Mouse (Mus musculus) limb, embryonic 11.5 days (tissue): ENCODE measurements at regions not wholly inside any gene's neighbourhood (a gene's known extent, or its start where the extent isn't known, plus 50 kb on each side); places are given as distances from the start of the nearest gene placed in this dataset.

Experiments
- ATAC-seq: fragments of 200-750 bp; cut with Nextera tagmentation; 2 replicates; pipeline ENCODE4 v1.8.0; 2017; ENCODE audit warnings: low read depth; ENCODE audit not compliant: insufficient number of reproducible peaks, low FRiP score, low TSS enrichment
- DNase-seq: peaks from one replicate; pipeline ENCODE4 v3.0.0-alpha.2; 2015; ENCODE audit warnings: low spot score
- H3K27ac ChIP-seq: fragments of 300-500 bp; sonication (generic); replicated peaks from 2 replicates; pipeline ENCODE4 v1.5.1; 2014; ENCODE audit warnings: low read depth, mild to moderate bottlenecking, low read length
- H3K27me3 ChIP-seq: fragments of 300-500 bp; sonication (generic); 2 replicates; pipeline ENCODE4 v1.6.1; 2014; ENCODE audit warnings: mild to moderate bottlenecking, low read length, mixed read lengths; ENCODE audit not compliant: control insufficient read depth, insufficient read depth
- H3K36me3 ChIP-seq: fragments of 300-500 bp; sonication (generic); 2 replicates; pipeline ENCODE4 v1.6.1; 2014; ENCODE audit warnings: mild to moderate bottlenecking, low read length, moderate library complexity, mixed read lengths; ENCODE audit not compliant: control insufficient read depth, insufficient read depth
- H3K4me1 ChIP-seq: fragments of 300-500 bp; sonication (generic); 2 replicates; pipeline ENCODE4 v1.6.1; 2014; ENCODE audit warnings: low read length, mixed read lengths; ENCODE audit not compliant: control insufficient read depth, insufficient read depth
- H3K4me2 ChIP-seq: fragments of 300-500 bp; sonication (generic); 2 replicates; pipeline ENCODE4 v1.6.1; 2014; ENCODE audit warnings: low read depth, mild to moderate bottlenecking, moderate library complexity; ENCODE audit not compliant: severe bottlenecking
- H3K4me3 ChIP-seq: fragments of 300-500 bp; sonication (generic); 2 replicates; pipeline ENCODE4 v1.5.1; 2014; ENCODE audit warnings: low read depth, low read length
- H3K9ac ChIP-seq: fragments of 300-500 bp; sonication (generic); 2 replicates; pipeline ENCODE4 v1.6.1; 2014; ENCODE audit warnings: mild to moderate bottlenecking, low read length
- H3K9me3 ChIP-seq: fragments of 300-500 bp; sonication (generic); 2 replicates; pipeline ENCODE4 v1.6.1; 2016; ENCODE audit warnings: low read length; ENCODE audit not compliant: control insufficient read depth
- WGBS: fragments of 180-500 bp; shearing (Covaris S2); extraction: QIAGEN DNeasy Blood & Tissue Kit; methylation state at CpG from one replicate; pipeline ENCODE4 v1.1.7; 2014; 5-methylcytosine and 5-hydroxymethylcytosine counted together

DNA sequence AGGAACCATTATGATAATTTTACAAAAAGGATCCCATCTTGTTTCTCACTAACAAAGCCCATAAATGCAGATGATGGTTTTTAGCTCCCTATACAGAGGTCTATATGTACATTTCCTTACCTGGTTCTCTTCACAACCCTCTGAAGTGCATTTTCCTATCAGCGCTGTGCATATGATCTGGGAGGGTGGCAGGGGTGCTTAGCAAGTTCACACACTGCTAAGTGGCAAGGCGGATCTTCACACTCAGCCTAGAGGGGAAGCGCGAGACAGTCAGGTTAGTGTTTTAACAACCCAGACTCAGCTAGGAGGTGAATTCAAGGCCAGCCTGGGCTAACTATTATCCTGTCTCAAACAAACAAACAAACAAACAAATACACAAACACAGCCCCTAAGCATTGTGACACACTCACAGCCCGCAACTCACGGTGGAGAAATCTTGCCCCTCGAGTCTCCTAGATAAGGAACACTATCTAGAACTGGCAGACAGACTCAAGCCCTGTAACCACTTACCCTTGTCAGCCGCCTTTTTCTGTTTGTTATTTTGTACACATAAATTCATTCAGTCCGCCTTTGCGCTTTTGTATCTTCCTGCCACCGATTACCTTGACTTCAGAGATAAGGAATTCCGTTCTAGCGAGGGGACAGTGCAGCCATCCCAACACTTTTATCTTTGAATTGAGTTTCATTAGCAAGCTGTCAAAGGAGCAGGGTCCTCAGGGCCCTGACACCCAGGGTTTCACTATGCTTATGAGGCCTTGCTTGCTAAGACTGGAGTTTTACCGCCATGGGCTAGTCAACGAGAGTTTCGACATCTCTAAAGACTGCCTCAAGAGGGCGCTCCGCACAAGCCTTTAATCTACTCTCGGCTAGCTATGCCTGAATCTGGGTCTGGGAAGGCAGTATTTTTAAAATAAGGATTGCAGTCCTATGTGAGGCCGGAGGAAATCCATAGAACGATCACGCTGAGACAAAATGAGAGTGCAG, 53.0 kb upstream of the Tiam2 start:
- Histone ChIP-seq H3K4me3 (no peak overlapping the region), H3K27me3 (no peaks in the 10 kb centered on the region), H3K4me2 (no peak overlapping the region), H3K9me3 (no peaks in the 10 kb centered on the region), H3K9ac (no peak overlapping the region), H3K36me3 (no peaks in the 10 kb centered on the region), H3K27ac (no peak overlapping the region), H3K4me1 (no peaks in the 10 kb centered on the region)
- WGBS = 46% methylated on average over 22 of the region's 22 CpGs
- DNase-seq (peak; percentile 90), ATAC-seq (peak; percentile 44; the same call in 1 of the 2 replicates)

DNA sequence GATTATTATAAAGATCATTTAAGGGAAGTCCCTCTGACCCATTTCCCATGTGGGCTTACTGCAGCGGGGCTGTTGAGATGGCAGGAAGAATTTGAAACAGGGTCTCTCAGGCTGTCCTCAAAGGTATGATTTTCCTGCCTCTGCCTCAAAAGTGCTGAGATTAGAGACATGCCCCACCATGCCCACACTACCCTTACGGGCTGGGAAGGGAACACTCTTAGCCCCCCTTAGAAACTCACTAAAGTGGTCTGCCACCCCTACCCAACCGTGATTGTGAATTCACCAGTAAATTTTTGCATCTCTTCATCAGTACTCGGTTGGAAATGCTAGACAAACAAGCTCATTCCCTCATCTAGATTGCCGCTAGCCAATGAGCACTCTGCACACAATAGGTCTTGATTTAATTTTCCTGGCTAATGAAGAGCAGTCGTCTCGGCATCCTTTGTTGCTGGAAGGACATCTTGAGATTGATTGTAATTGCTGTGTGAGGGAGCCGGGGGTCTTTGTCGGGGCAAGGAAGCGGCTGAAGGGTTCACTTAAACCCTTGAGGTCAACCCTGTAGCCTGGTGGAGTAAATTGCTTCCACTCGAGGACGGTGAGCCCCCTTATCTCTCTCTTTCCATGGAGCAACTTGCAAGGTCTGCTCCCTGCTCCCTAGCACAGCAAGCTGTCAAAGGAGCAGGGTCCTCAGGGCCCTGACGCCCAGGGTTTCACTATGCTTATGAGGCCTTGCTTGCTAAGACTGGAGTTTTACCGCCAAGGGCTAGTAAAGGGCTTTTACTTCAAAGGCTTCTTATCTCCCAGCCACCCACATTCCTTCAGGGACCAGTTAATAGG, 51.7 kb upstream of the Tiam2 start:
- no peak overlapping the region for H3K9ac ChIP-seq
- H3K9me3 ChIP-seq = no peaks in the 10 kb centered on the region
- no peaks in the 10 kb centered on the region for H3K36me3 ChIP-seq
- DNase-seq = peak; percentile 45
- no peak overlapping the region for H3K4me2 ChIP-seq
- ATAC-seq = no peak
- no peak overlapping the region for H3K27ac ChIP-seq
- H3K27me3 ChIP-seq = no peaks in the 10 kb centered on the region
- WGBS = 9% methylated on average over 14 of the region's 14 CpGs
- no peak overlapping the region for H3K4me3 ChIP-seq
- peaks cover 1% of the 10 kb centered on the region; the same call in 1 of the 2 replicates for H3K4me1 ChIP-seq
